Mouse (Mus musculus) lung, postnatal 0 days (tissue): Measurements from ENCODE around the gene Mff. TPM values are rescaled to one million over a fixed set of nuclear protein-coding genes. Genes with fewer than 3 reads are reported as not detected.

Source experiments
- ATAC-seq: fragments of 200-750 bp; cut with Nextera tagmentation; 2 replicates; pipeline ENCODE4 v1.8.0; 2017; ENCODE audit warnings: moderate library complexity
- DNase-seq: peaks from one replicate; pipeline ENCODE4 v3.0.0-alpha.2; 2016; ENCODE audit warnings: low spot score
- H3K27ac ChIP-seq: fragments of 300-500 bp; sonication (generic); 2 replicates; pipeline ENCODE4 v1.5.1; 2014; ENCODE audit warnings: antibody characterized with exemption, mild to moderate bottlenecking, low read length, mixed read lengths
- H3K27me3 ChIP-seq: fragments of 300-500 bp; sonication (generic); replicated peaks from 2 replicates; pipeline ENCODE4 v1.6.1; 2014; ENCODE audit warnings: low read length, mixed read lengths; ENCODE audit not compliant: insufficient read depth
- H3K36me3 ChIP-seq: fragments of 300-500 bp; sonication (generic); 2 replicates; pipeline ENCODE4 v1.6.1; 2014; ENCODE audit warnings: low read length, mixed read lengths; ENCODE audit not compliant: insufficient read depth
- H3K4me1 ChIP-seq: fragments of 300-500 bp; sonication (generic); 2 replicates; pipeline ENCODE4 v1.6.1; 2014; ENCODE audit warnings: antibody characterized with exemption, low read depth, low read length, mixed read lengths; ENCODE audit not compliant: insufficient read depth
- H3K4me2 ChIP-seq: fragments of 300-500 bp; sonication (generic); replicated peaks from 2 replicates; pipeline ENCODE4 v1.6.1; 2014; ENCODE audit warnings: low read depth, mild to moderate bottlenecking, low read length, moderate library complexity, mixed read lengths
- H3K4me3 ChIP-seq: fragments of 300-500 bp; sonication (generic); 2 replicates; pipeline ENCODE4 v1.5.1; 2014; ENCODE audit warnings: low read depth, low read length
- H3K9ac ChIP-seq: fragments of 300-500 bp; sonication (generic); replicated peaks from 2 replicates; pipeline ENCODE4 v1.6.1; 2014; ENCODE audit warnings: low read depth, mild to moderate bottlenecking
- H3K9me3 ChIP-seq: fragments of 300-500 bp; sonication (generic); 2 replicates; pipeline ENCODE4 v1.6.1; 2016; ENCODE audit warnings: low read length, mixed read lengths
- CTCF ChIP-seq: IDR thresholded peaks from 2 replicates; pipeline ENCODE4 v1.5.1; 2016; ENCODE audit warnings: antibody characterized with exemption, mild to moderate bottlenecking
- EP300 ChIP-seq: IDR thresholded peaks from 2 replicates; pipeline ENCODE4 v1.6.1; 2016; ENCODE audit warnings: antibody characterized with exemption, mild to moderate bottlenecking, control low read depth
- WGBS: fragments of 180-500 bp; shearing (Covaris S2); extraction: QIAGEN DNeasy Blood & Tissue Kit; methylation state at CpG from one replicate; pipeline ENCODE4 v1.1.7; 2014; 5-methylcytosine and 5-hydroxymethylcytosine counted together
- polyA plus RNA-seq: library from polyadenylated mRNA; unstranded; fragments of >200 nt; fragmentation: Nextera tagmentation; extraction: Ambion mirVana; gene quantifications from 2 replicates; pipeline ENCODE4 v1.2.1, GENCODE M21; 2015

The Mff gene
- polyA plus RNA-seq, 1 experiment from 2014 or later: 180 TPM

- Histone ChIP-seq H3K4me2 (peak overlapping the region; percentile 84), H3K9me3 (no peaks in the 10 kb centered on the region), H3K36me3 (peaks cover 18% of the 10 kb centered on the region; the same call in 1 of the 2 replicates), H3K27ac (peak overlapping the region; percentile 87), H3K27me3 (0 out of 2 replicates have a peak, but pooled peaks cover 3% of the 10 kb centered on the region), H3K9ac (peak overlapping the region; percentile 98), H3K4me3 (peak overlapping the region; percentile 98), H3K4me1 (peaks cover 3% of the 10 kb centered on the region; the same call in 1 of the 2 replicates)
- WGBS: 1% methylated on average over 37 of the region's 37 CpGs
- TF ChIP-seq CTCF: no peak
- TF ChIP-seq EP300: no peak
- peak; percentile 98 for ATAC-seq
- peak; percentile 84 for DNase-seq
Observed at GRCm38 (mm10) chr1:82725026-82725874, 560 bp downstream of the Mff start.

GRCm38 (mm10) chr1:82725875-82726185, 1.1 kb downstream of the Mff start:
- peak overlapping the region; percentile 84 for H3K4me2 ChIP-seq
- peaks cover 3% of the 10 kb centered on the region; the same call in 1 of the 2 replicates for H3K4me1 ChIP-seq
- H3K27ac ChIP-seq: no peak overlapping the region
- ATAC-seq (no peak), DNase-seq (no peak)
- peak overlapping the region; percentile 98; the same call in 1 of the 2 replicates for H3K9ac ChIP-seq
- TF ChIP-seq EP300 (no peak), CTCF (no peak)
- peak overlapping the region; percentile 98 for H3K4me3 ChIP-seq
- 39% methylated on average over 4 of the region's 4 CpGs for WGBS
- H3K36me3 ChIP-seq: peaks cover 18% of the 10 kb centered on the region; the same call in 1 of the 2 replicates
- H3K9me3 ChIP-seq: no peaks in the 10 kb centered on the region
- 0 out of 2 replicates have a peak, but pooled peaks cover 3% of the 10 kb centered on the region for H3K27me3 ChIP-seq

DNA sequence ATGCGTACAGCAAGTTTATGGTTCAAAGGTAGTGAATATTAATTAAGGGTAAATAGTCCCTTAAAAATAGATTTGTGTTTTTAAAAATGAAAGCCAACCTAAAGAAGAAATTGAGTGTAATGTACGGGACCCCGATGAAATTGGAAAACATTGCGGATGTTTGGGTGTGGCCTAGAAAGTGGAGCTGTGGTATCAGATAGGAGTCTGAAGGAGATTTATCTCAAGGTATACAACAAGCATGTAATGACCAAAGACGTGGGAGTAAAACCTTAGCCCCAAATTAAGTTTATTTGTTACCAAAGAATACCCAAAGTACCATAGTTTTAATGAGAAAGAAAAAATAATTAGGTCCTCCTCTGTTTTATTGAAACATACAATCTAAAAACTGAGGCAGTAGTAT, 1.8 kb downstream of the Mff start:
- no peak overlapping the region for H3K27ac ChIP-seq
- DNase-seq (no peak), ATAC-seq (no peak)
- H3K4me3 ChIP-seq: no peak overlapping the region
- H3K27me3 ChIP-seq: 0 out of 2 replicates have a peak, but pooled peaks cover 3% of the 10 kb centered on the region
- H3K9me3 ChIP-seq: no peaks in the 10 kb centered on the region
- no peak overlapping the region for H3K9ac ChIP-seq
- H3K4me2 ChIP-seq: no peak overlapping the region
- peaks cover 24% of the 10 kb centered on the region; the same call in 1 of the 2 replicates for H3K36me3 ChIP-seq
- TF ChIP-seq CTCF: no peak
- no peak for TF ChIP-seq EP300
- H3K4me1 ChIP-seq: peaks cover 3% of the 10 kb centered on the region; the same call in 1 of the 2 replicates
- 91% methylated on average over 5 of the region's 5 CpGs for WGBS

DNA sequence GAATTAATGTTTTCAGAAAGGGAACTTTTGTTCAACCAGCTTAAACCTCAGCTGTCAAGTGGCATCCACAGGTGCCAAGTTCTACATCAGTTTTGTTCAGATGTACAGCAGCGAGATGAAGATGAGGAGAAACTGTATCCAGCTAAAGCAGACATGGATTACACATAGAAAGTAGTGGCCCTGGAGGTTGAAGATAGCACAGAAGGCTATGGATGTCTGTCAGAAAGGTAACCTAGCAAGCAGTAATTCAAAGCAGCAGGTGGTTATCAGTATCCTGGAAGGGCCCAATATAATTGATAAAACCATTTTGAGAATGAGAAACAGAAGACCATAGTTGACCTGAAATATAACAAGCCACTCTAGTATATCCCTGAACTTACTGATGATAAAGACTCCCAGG, 8.7 kb downstream of the Mff start:
- DNase-seq (no peak), ATAC-seq (no peak)
- TF ChIP-seq CTCF (no peak), EP300 (no peak)
- Histone ChIP-seq H3K4me2 (no peak overlapping the region), H3K27ac (no peak overlapping the region), H3K36me3 (peaks cover 44% of the 10 kb centered on the region; the same call in 1 of the 2 replicates), H3K4me3 (no peak overlapping the region), H3K4me1 (no peaks in the 10 kb centered on the region), H3K9me3 (no peaks in the 10 kb centered on the region), H3K9ac (no peak overlapping the region), H3K27me3 (no peaks in the 10 kb centered on the region)
- WGBS: 91% methylated on average over 1 of the region's 1 CpGs

DNA sequence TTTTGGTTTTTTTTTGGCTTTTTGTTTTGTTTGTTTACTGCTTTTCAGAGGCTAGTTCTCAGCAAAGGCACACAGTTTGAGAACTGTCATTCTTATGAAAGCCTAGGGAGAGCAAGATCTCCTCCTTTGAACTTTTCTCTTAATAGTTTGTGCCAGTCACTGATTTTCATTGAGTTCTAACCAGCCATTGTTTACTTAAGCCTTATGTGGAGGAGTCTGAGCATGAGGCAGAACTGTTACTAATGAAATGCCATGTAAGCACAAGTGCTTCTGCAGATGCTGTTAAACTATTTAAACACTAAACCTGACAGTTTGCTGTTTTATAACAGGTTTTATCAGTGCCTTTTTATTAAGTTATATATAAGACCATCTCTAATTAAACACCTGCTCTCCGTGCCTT, 13.4 kb downstream of the Mff start:
- Histone ChIP-seq H3K36me3 (peaks cover 24% of the 10 kb centered on the region; the same call in 1 of the 2 replicates), H3K4me3 (no peak overlapping the region), H3K9me3 (no peaks in the 10 kb centered on the region), H3K27ac (no peak overlapping the region), H3K9ac (no peak overlapping the region), H3K4me1 (no peaks in the 10 kb centered on the region), H3K27me3 (no peaks in the 10 kb centered on the region), H3K4me2 (no peak overlapping the region)
- ATAC-seq (no peak), DNase-seq (no peak)
- 86% methylated on average over 1 of the region's 1 CpGs for WGBS
- TF ChIP-seq CTCF (no peak), EP300 (no peak)

GRCm38 (mm10) chr1:82741539-82741938, 16.8 kb downstream of the Mff start:
- Histone ChIP-seq H3K27ac (no peak overlapping the region), H3K36me3 (peaks cover 15% of the 10 kb centered on the region; the same call in 1 of the 2 replicates), H3K4me1 (no peaks in the 10 kb centered on the region), H3K27me3 (no peaks in the 10 kb centered on the region), H3K4me2 (no peak overlapping the region), H3K9ac (no peak overlapping the region), H3K4me3 (no peak overlapping the region), H3K9me3 (no peaks in the 10 kb centered on the region)
- DNase-seq: no peak
- TF ChIP-seq EP300 (no peak), CTCF (no peak)
- ATAC-seq: no peak
- WGBS: 80% methylated on average over 7 of the region's 7 CpGs
